Mouse (Mus musculus): ENCODE results near the gene Pkd1.

DNA sequence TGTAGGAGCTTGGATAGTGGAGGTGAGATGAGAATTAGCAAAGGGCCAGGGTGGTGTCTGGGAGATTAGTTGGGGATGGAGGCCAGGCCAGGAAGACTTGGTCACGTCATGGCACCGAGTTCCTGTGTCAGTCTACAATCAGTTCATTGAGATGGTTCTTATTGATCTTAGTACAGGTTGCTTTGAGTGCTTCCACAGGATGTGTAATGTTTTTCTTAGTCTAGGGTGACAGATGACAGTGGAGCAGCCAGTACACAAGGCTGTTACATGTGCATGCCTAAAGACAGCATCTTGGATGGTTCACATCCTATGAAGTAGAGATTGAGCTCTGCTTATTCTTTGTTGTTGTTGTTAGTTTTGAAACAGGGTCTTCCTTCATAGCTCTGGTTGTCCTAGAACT, 12.0 kb downstream of the Pkd1 start:
- TF ChIP-seq POLR2A (IDR thresholded peaks at IDR 0.05; ENCODE audit: borderline replicate concordance, extremely low read depth, low read depth, low read length), result no peak
- TF ChIP-seq CTCF (IDR thresholded peaks at IDR 0.05; ENCODE audit: insufficient read depth, low read length), result no peak
